Mouse (Mus musculus) forebrain, postnatal 0 days (tissue): Measurements from ENCODE around the gene Coro2a. TPM values are rescaled to one million over a fixed set of nuclear protein-coding genes. Genes with fewer than 3 reads are reported as not detected.

ENCODE experiments used
- ATAC-seq: fragments of 200-750 bp; cut with Nextera tagmentation; 2 replicates; pipeline ENCODE4 v1.8.0; 2017; ENCODE audit warnings: mild to moderate bottlenecking, moderate library complexity
- DNase-seq: peaks from one replicate; pipeline ENCODE4 v3.0.0-alpha.2; 2015
- H3K27ac ChIP-seq: fragments of 300-500 bp; sonication (generic); 2 replicates; pipeline ENCODE4 v1.5.1; 2014; ENCODE audit warnings: low read depth, mild to moderate bottlenecking, antibody characterized with exemption, low read length, moderate library complexity, mixed read lengths
- H3K27me3 ChIP-seq: fragments of 300-500 bp; sonication (generic); 2 replicates; pipeline ENCODE4 v1.6.1; 2014; ENCODE audit warnings: mild to moderate bottlenecking, low read length, mixed read lengths; ENCODE audit not compliant: insufficient read depth
- H3K36me3 ChIP-seq: fragments of 300-500 bp; sonication (generic); 2 replicates; pipeline ENCODE4 v1.6.1; 2014; ENCODE audit warnings: mild to moderate bottlenecking, moderate library complexity; ENCODE audit not compliant: insufficient read depth
- H3K4me1 ChIP-seq: fragments of 300-500 bp; sonication (generic); 2 replicates; pipeline ENCODE4 v1.6.1; 2014; ENCODE audit warnings: antibody characterized with exemption; ENCODE audit not compliant: insufficient read depth
- H3K4me2 ChIP-seq: fragments of 300-500 bp; sonication (generic); 2 replicates; pipeline ENCODE4 v1.6.1; 2014; ENCODE audit warnings: low read depth, mild to moderate bottlenecking, moderate library complexity
- H3K4me3 ChIP-seq: fragments of 300-500 bp; sonication (generic); 2 replicates; pipeline ENCODE4 v1.5.1; 2014; ENCODE audit warnings: low read depth, low read length, mixed read lengths
- H3K9ac ChIP-seq: fragments of 300-500 bp; sonication (generic); 2 replicates; pipeline ENCODE4 v1.6.1; 2014; ENCODE audit warnings: mild to moderate bottlenecking
- H3K9me3 ChIP-seq: fragments of 300-500 bp; sonication (generic); 2 replicates; pipeline ENCODE4 v1.6.1; 2016; ENCODE audit warnings: low read length
- CTCF ChIP-seq: sonication (generic); IDR thresholded peaks from 2 replicates; pipeline ENCODE4 v1.5.1; 2016; ENCODE audit warnings: antibody characterized with exemption, control low read depth, low read depth
- WGBS: fragments of 180-500 bp; shearing (Covaris S2); extraction: QIAGEN DNeasy Blood & Tissue Kit; methylation state at CpG from one replicate; pipeline ENCODE4 v1.1.7; 2014; 5-methylcytosine and 5-hydroxymethylcytosine counted together
- polyA plus RNA-seq: library from polyadenylated mRNA; unstranded; fragments of >200 nt; fragmentation: Nextera tagmentation; extraction: Ambion mirVana; gene quantifications from 2 replicates; pipeline ENCODE4 v1.2.1, GENCODE M21; 2015
- total RNA-seq: library from RNA; depleted of rRNA; stranded (reverse); fragments of >200 nt; gene quantifications from 2 replicates; pipeline ENCODE4 v1.2.3, GENCODE M21; 2014

Gene Coro2a
- total and polyA plus RNA-seq, 2 experiments from 2014 or later, result 7.5 to 20.6 TPM

DNA sequence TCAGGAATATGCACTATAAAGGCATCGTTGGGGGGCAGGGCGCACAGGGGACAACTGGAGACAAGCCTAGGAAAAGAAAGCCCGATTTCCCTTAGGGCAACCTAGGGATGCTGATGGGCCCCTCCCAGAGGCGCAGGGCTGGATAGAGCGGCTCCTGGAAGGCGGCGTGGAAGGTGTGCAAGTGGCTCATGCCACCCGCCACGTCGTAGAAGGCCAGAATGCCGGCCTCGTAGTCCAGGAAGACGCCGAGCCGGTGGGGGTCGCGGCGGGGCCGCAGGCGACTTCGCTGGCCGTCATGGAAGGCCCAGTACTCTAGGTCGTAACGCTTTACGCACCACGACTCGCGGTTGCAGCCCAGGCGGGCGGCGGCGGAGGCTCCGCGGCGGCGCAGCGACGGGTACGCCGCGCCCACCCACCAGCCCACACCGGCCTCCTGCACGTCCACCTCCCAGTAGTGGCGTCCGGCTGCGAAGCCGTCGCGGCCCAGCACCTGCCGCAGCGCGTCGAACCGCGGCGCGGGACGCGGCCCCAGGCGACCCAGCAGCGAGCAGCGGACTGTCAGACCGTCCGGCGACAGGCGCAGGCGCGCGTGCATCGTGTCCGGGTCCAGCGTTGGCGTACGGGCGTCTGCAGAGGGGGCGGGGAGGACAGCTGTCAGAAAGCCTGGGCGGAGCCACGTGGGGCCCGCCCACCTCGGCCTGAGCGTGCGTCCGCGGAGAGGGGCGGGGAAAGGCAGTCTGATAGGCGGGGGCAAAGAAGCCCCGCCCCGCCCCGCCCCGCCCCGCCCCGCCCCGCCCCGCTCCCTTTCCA lies 95.0 kb downstream of the Coro2a start:
- ATAC-seq, result peak; percentile 94
- H3K4me3 ChIP-seq, result peak overlapping the region; percentile 66
- H3K9me3 ChIP-seq, result no peaks in the 10 kb centered on the region
- H3K4me2 ChIP-seq, result peak overlapping the region; percentile 83
- H3K4me1 ChIP-seq, result 0 out of 2 replicates have a peak, but pooled peaks cover 6% of the 10 kb centered on the region
- no peaks in the 10 kb centered on the region for H3K27me3 ChIP-seq
- 3% methylated on average over 92 of the region's 94 CpGs for WGBS
- DNase-seq, result peak; percentile 92
- TF ChIP-seq CTCF, result no peak
- H3K27ac ChIP-seq, result peak overlapping the region; percentile 88
- H3K9ac ChIP-seq, result peak overlapping the region; percentile 85
- peaks cover 16% of the 10 kb centered on the region for H3K36me3 ChIP-seq

DNA sequence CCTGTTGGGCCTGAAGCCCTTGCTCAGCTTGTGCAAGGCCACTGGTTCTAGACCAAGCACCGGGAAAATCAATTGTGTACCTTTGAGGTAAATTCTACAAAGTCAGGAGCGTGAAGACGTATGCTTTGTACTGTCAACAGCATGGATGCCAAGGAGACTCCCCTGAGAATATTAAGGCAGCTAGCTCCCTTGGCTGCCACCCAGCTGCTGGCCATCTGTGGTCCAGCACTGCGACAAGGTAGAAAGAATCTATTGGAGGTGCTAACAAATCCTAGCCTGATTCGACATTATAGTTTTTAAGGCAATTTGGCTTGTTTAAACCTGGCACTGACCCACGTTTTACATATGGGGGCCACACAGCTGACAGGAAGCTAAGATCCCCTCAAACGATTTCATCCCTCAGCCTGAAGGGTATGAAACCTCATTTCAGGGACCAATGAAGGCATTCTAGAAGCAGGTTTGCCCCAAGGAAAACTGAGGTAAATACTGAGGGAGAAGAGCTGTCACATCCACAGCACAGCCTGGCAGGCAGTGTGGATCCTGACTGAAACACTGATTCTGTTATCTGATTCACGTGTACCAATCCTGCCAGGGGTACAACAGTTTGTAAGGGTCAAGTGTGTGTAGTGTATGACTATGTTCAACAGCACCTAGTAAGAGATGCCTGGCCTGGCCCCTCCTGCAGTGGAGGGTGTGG lies 96.5 kb downstream of the Coro2a start:
- ATAC-seq, result no peak
- no peak overlapping the region for H3K27ac ChIP-seq
- TF ChIP-seq CTCF, result no peak
- 0 out of 2 replicates have a peak, but pooled peaks cover 6% of the 10 kb centered on the region for H3K4me1 ChIP-seq
- no peak overlapping the region for H3K4me2 ChIP-seq
- WGBS, result 52% methylated on average over 8 of the region's 8 CpGs
- no peaks in the 10 kb centered on the region for H3K27me3 ChIP-seq
- peaks cover 30% of the 10 kb centered on the region for H3K36me3 ChIP-seq
- H3K9me3 ChIP-seq, result no peaks in the 10 kb centered on the region
- H3K9ac ChIP-seq, result no peak overlapping the region
- no peak for DNase-seq
- H3K4me3 ChIP-seq, result no peak overlapping the region

DNA sequence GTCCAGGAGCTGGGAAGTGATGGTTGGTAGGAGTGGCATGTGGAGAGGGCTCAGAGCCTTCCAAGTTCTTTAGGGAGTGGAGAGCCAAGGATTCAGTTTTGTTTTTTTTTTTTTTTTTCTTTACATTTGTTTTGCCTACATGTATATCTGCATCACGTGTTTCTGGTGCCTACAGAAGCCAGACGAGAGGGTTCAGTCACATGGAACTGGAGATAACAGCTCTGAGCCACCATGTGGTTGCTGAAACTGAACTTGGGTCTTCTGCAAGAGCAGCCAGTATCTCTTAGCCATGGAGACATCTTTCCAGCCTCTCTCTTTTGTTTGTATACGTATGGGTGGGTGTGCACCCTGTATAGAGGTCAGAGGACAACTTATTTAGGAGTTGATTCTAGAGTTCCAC lies 98.1 kb downstream of the Coro2a start:
- 74% methylated on average over 3 of the region's 3 CpGs for WGBS
- H3K27ac ChIP-seq, result 0 out of 2 replicates have a peak overlapping the region, but pooled peaks have one; percentile 54
- DNase-seq, result no peak

GRCm38 (mm10) chr4:46502606-46503502 lies 99.1 kb downstream of the Coro2a start:
- Histone ChIP-seq H3K27ac (no peak overlapping the region), H3K4me1 (0 out of 2 replicates have a peak, but pooled peaks cover 6% of the 10 kb centered on the region), H3K4me2 (no peak overlapping the region), H3K9me3 (no peaks in the 10 kb centered on the region), H3K27me3 (no peaks in the 10 kb centered on the region), H3K4me3 (no peak overlapping the region), H3K9ac (no peak overlapping the region), H3K36me3 (peaks cover 42% of the 10 kb centered on the region)
- ATAC-seq, result peak; percentile 48; the same call in 1 of the 2 replicates
- WGBS, result 73% methylated on average over 16 of the region's 16 CpGs
- no peak for TF ChIP-seq CTCF
- no peak for DNase-seq

More for the DNA sequence above, 98.1 kb downstream of the Coro2a start:
- H3K27me3 ChIP-seq, result no peaks in the 10 kb centered on the region
- 0 out of 2 replicates have a peak, but pooled peaks cover 6% of the 10 kb centered on the region for H3K4me1 ChIP-seq
- H3K4me2 ChIP-seq, result no peak overlapping the region
- ATAC-seq, result no peak
- H3K4me3 ChIP-seq, result no peak overlapping the region
- no peaks in the 10 kb centered on the region for H3K9me3 ChIP-seq
- H3K9ac ChIP-seq, result no peak overlapping the region
- no peak for TF ChIP-seq CTCF
- peaks cover 42% of the 10 kb centered on the region for H3K36me3 ChIP-seq

DNA sequence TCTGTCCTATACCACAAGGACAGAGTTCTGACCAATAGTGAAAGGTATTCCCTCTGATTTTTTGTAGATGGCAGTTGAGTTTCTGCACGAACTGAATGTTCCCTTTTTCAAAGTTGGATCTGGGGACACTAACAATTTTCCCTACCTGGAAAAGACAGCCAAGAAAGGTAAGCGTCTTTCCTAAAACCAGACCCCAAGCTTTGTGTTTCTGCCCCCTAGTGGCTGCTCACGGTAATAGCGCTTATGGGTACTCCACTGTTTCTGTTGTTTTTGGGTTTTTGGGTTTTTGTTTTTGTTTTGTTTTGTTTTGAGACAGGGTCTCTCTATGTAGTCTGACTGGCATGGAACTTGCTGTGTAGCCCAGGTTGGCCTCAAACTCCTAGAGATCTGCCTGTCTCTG lies 103.0 kb downstream of the Coro2a start:
- Histone ChIP-seq H3K27me3 (no peaks in the 10 kb centered on the region), H3K4me2 (no peak overlapping the region), H3K4me3 (no peak overlapping the region), H3K9ac (no peak overlapping the region), H3K36me3 (peaks cover 62% of the 10 kb centered on the region), H3K4me1 (no peaks in the 10 kb centered on the region), H3K27ac (no peak overlapping the region), H3K9me3 (no peaks in the 10 kb centered on the region)
- peak; percentile 85 for TF ChIP-seq CTCF
- ATAC-seq (no peak), DNase-seq (peak; percentile 75)
- 6% methylated on average over 4 of the region's 4 CpGs for WGBS

DNA sequence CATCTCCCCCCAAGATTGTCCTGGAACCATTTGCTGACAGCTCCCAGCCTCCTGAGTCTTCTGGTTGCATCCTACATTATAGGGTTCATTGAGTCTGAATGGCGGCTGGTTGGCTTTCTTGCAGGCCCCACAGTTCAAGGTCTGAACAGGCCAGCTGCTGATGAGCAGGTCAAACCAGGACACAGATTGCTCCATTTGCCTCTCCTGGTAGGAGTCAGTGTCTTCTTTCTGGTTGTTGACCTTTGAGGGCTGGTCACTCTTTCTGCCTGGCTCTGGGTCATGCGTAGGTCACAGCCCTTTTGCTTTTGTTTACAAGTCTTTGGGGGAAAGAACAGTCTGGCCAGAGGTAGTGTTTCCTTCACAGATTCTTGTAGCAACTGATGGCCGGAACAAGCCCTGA lies 103.5 kb downstream of the Coro2a start:
- no peak for DNase-seq
- Histone ChIP-seq H3K27me3 (no peaks in the 10 kb centered on the region), H3K27ac (no peak overlapping the region), H3K4me2 (no peak overlapping the region), H3K4me1 (no peaks in the 10 kb centered on the region), H3K9me3 (no peaks in the 10 kb centered on the region), H3K36me3 (peaks cover 62% of the 10 kb centered on the region), H3K9ac (no peak overlapping the region), H3K4me3 (no peak overlapping the region)
- ATAC-seq, result no peak
- WGBS, result 81% methylated on average over 3 of the region's 3 CpGs
- TF ChIP-seq CTCF, result no peak
